Mouse (Mus musculus) liver, embryonic 11.5 days (tissue): ENCODE results near the gene Lipe. TPM values are rescaled to one million over a fixed set of nuclear protein-coding genes. Genes with fewer than 3 reads are reported as not detected.

Experiments
- ATAC-seq: fragments of 200-750 bp; cut with Nextera tagmentation; replicated peaks from 2 replicates; pipeline ENCODE4 v1.8.0; 2017; ENCODE audit warnings: moderate number of reproducible peaks, mild to moderate bottlenecking, moderate TSS enrichment, moderate library complexity; ENCODE audit not compliant: low FRiP score
- DNase-seq: peaks from one replicate; pipeline ENCODE4 v3.0.0-alpha.2; 2017; ENCODE audit warnings: low spot score
- H3K27ac ChIP-seq: fragments of 300-500 bp; sonication (generic); 2 replicates; pipeline ENCODE4 v1.5.1; 2014; ENCODE audit warnings: mild to moderate bottlenecking, low read depth, low read length, control low read depth
- H3K27me3 ChIP-seq: fragments of 300-500 bp; sonication (generic); replicated peaks from 2 replicates; pipeline ENCODE4 v1.6.1; 2014; ENCODE audit warnings: low read length, mixed read lengths; ENCODE audit not compliant: control insufficient read depth, insufficient read depth
- H3K36me3 ChIP-seq: fragments of 300-500 bp; sonication (generic); 2 replicates; pipeline ENCODE4 v1.6.1; 2014; ENCODE audit warnings: mild to moderate bottlenecking, low read length, moderate library complexity, mixed read lengths; ENCODE audit not compliant: control insufficient read depth, insufficient read depth
- H3K4me1 ChIP-seq: fragments of 300-500 bp; sonication (generic); replicated peaks from 2 replicates; pipeline ENCODE4 v1.6.1; 2014; ENCODE audit warnings: low read length, mixed read lengths; ENCODE audit not compliant: control insufficient read depth, insufficient read depth
- H3K4me2 ChIP-seq: fragments of 300-500 bp; sonication (generic); 2 replicates; pipeline ENCODE4 v1.6.1; 2014; ENCODE audit warnings: mild to moderate bottlenecking, control low read depth, moderate library complexity
- H3K4me3 ChIP-seq: fragments of 300-500 bp; sonication (generic); 2 replicates; pipeline ENCODE4 v1.5.1; 2014; ENCODE audit warnings: low read depth, low read length, control low read depth
- H3K9ac ChIP-seq: fragments of 300-500 bp; sonication (generic); 2 replicates; pipeline ENCODE4 v1.6.1; 2014; ENCODE audit warnings: low read depth, low read length, control low read depth
- H3K9me3 ChIP-seq: fragments of 300-500 bp; sonication (generic); 2 replicates; pipeline ENCODE4 v1.6.1; 2016; ENCODE audit warnings: low read length, inconsistent platforms, mixed read lengths; ENCODE audit not compliant: control insufficient read depth
- WGBS: fragments of 180-500 bp; shearing (Covaris S2); extraction: QIAGEN DNeasy Blood & Tissue Kit; methylation state at CpG from one replicate; pipeline ENCODE4 v1.1.7; 2014; 5-methylcytosine and 5-hydroxymethylcytosine counted together
- polyA plus RNA-seq: library from polyadenylated mRNA; unstranded; fragments of >200 nt; fragmentation: Nextera tagmentation; extraction: Ambion mirVana; gene quantifications from 2 replicates; pipeline ENCODE4 v1.2.1, GENCODE M21; 2014

The Lipe gene
- polyA plus RNA-seq, 1 experiment from 2014 or later, result 2.3 TPM

GRCm38 (mm10) chr7:25422286-25422841 lies 23.9 kb upstream of the Lipe start:
- WGBS, result 70% methylated on average over 16 of the region's 16 CpGs
- DNase-seq, result no peak
- Histone ChIP-seq H3K36me3 (no peaks in the 10 kb centered on the region), H3K4me2 (no peak overlapping the region), H3K4me3 (no peak overlapping the region), H3K4me1 (no peaks in the 10 kb centered on the region), H3K27me3 (peaks cover 11% of the 10 kb centered on the region), H3K9me3 (no peaks in the 10 kb centered on the region), H3K9ac (no peak overlapping the region), H3K27ac (no peak overlapping the region)
- ATAC-seq, result no peak

DNA sequence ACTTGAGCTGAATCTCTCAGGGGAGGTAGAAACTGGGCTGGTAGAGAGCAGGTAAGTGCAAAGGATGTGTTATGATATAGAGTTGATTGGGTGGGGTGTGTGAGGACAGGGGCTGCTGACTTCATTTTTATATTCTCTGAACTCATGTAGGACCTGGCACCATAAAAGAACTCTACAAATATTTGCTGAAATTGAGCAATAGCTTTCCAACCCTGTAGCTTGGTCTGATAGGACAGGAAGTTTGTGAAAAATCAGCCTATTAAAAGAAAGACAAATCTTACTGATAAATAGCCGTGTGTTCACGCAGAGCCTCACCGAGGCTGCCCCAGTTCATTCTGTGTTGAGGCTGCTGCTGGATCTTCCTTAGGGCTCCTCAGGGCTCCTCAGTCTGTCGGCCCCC lies 21.4 kb upstream of the Lipe start:
- no peaks in the 10 kb centered on the region for H3K9me3 ChIP-seq
- ATAC-seq (no peak), DNase-seq (no peak)
- H3K4me3 ChIP-seq, result no peak overlapping the region
- WGBS, result 71% methylated on average over 4 of the region's 4 CpGs
- H3K27ac ChIP-seq, result no peak overlapping the region
- no peak overlapping the region for H3K4me2 ChIP-seq
- H3K4me1 ChIP-seq, result no peaks in the 10 kb centered on the region
- H3K9ac ChIP-seq, result no peak overlapping the region
- peaks cover 11% of the 10 kb centered on the region for H3K27me3 ChIP-seq
- H3K36me3 ChIP-seq, result no peaks in the 10 kb centered on the region

GRCm38 (mm10) chr7:25419536-25419935 lies 21.0 kb upstream of the Lipe start:
- no peak for DNase-seq
- no peak overlapping the region for H3K4me3 ChIP-seq
- WGBS, result 73% methylated on average over 8 of the region's 8 CpGs
- no peak for ATAC-seq
- no peak overlapping the region for H3K27ac ChIP-seq
- H3K36me3 ChIP-seq, result no peaks in the 10 kb centered on the region
- H3K9ac ChIP-seq, result no peak overlapping the region
- no peaks in the 10 kb centered on the region for H3K4me1 ChIP-seq
- H3K27me3 ChIP-seq, result peaks cover 11% of the 10 kb centered on the region
- no peaks in the 10 kb centered on the region for H3K9me3 ChIP-seq
- no peak overlapping the region for H3K4me2 ChIP-seq

GRCm38 (mm10) chr7:25417597-25417996 lies 19.1 kb upstream of the Lipe start:
- 55% methylated on average over 1 of the region's 1 CpGs for WGBS
- Histone ChIP-seq H3K4me1 (no peaks in the 10 kb centered on the region), H3K4me2 (no peak overlapping the region), H3K36me3 (no peaks in the 10 kb centered on the region), H3K27me3 (peaks cover 5% of the 10 kb centered on the region), H3K4me3 (no peak overlapping the region), H3K9ac (no peak overlapping the region), H3K27ac (no peak overlapping the region), H3K9me3 (no peaks in the 10 kb centered on the region)
- ATAC-seq, result no peak
- DNase-seq, result no peak

DNA sequence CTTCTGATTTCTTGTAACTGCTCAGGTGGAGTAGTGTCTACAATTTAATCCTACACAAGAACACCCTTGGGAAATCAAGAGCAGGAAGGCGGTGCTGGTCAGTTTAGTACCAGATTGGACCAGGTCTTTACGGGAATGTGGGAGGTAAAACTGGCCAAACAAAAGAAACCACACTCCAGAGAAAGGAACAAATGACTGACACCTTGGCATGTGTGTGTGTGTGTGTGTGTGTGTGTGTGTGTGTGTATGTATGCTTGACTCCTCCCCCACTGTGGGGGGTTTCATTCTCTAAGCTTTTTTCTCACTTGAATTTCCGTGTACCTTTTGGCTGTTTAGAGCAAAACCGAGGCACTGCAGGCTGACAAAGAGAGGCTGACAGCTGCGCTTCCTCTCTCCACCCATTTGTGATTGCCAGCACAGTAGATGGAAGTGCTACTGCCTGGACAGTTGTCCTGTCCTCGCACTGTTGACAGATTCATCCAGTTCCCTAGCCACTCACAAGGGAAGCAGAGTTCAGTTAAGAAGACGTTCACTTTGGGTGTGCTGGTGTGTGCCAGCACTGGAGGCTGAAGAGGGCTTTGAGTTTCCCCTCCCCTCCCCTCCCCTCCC lies 14.4 kb upstream of the Lipe start, which contains the start of gene Cxcl17:
Gene Cxcl17 (minus strand): TSS at position 54 of the 609 bp plus-strand sequence.
- Histone ChIP-seq H3K27ac (no peak within 1 kb of the TSS), H3K9me3 (no peaks in the 10 kb centered on the region), H3K4me3 (no peak within 1 kb of the TSS), H3K4me1 (no peaks in the 10 kb centered on the region), H3K36me3 (no peaks in the 10 kb centered on the region), H3K9ac (no peak within 1 kb of the TSS), H3K4me2 (no peak within 1 kb of the TSS), H3K27me3 (no peaks in the 10 kb centered on the region)
- ATAC-seq (no peak), DNase-seq (no peak)
- WGBS, result 37% methylated on average over 7 of the region's 7 CpGs

DNA sequence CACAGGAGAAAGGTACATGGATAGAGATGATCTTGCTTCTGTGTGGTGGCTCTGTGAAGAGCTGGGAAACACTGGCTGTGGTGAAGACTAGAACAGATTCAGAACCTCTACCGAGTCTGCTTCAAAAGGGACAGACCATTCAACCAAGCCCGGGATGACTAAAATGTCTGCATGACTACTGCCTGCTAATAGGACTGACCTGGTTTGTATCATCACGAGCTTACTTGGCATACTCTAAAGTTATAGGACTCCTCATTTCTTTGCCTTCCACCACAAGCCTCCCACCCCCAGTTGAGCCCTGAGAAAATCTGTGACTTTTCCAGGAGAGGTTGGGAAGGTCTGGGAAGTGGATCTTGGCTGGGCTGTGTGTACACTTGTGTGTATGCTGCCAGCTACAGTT lies 13.4 kb upstream of the Lipe start:
- ATAC-seq (no peak), DNase-seq (no peak)
- Histone ChIP-seq H3K36me3 (no peaks in the 10 kb centered on the region), H3K9me3 (no peaks in the 10 kb centered on the region), H3K9ac (no peak overlapping the region), H3K4me2 (no peak overlapping the region), H3K4me3 (no peak overlapping the region), H3K27ac (no peak overlapping the region), H3K4me1 (no peaks in the 10 kb centered on the region), H3K27me3 (no peaks in the 10 kb centered on the region)
- 69% methylated on average over 3 of the region's 3 CpGs for WGBS

GRCm38 (mm10) chr7:25410969-25411615 lies 12.6 kb upstream of the Lipe start:
- DNase-seq, result no peak
- H3K27ac ChIP-seq, result no peak overlapping the region
- WGBS, result 77% methylated on average over 1 of the region's 1 CpGs
- H3K36me3 ChIP-seq, result no peaks in the 10 kb centered on the region
- H3K4me1 ChIP-seq, result no peaks in the 10 kb centered on the region
- no peak overlapping the region for H3K4me3 ChIP-seq
- no peak overlapping the region for H3K9ac ChIP-seq
- H3K27me3 ChIP-seq, result no peaks in the 10 kb centered on the region
- no peaks in the 10 kb centered on the region for H3K9me3 ChIP-seq
- ATAC-seq, result no peak
- H3K4me2 ChIP-seq, result no peak overlapping the region

GRCm38 (mm10) chr7:25409114-25409760 lies 10.7 kb upstream of the Lipe start:
- Histone ChIP-seq H3K4me3 (no peak overlapping the region), H3K9ac (no peak overlapping the region), H3K27ac (no peak overlapping the region), H3K4me1 (no peaks in the 10 kb centered on the region), H3K36me3 (no peaks in the 10 kb centered on the region), H3K27me3 (no peaks in the 10 kb centered on the region), H3K4me2 (no peak overlapping the region), H3K9me3 (no peaks in the 10 kb centered on the region)
- DNase-seq, result no peak
- ATAC-seq, result no peak
- 46% methylated on average over 4 of the region's 4 CpGs for WGBS
